Mouse (Mus musculus): ENCODE results near the gene Sult5a1. TPM values are rescaled to one million over a fixed set of nuclear protein-coding genes. Genes with fewer than 3 reads are reported as not detected.

Gene Sult5a1
- polyA plus RNA-seq, 1 experiment from 2014 or later: 4.0 TPM

GRCm38 (mm10) chr8:123138741-123139140, 19.4 kb downstream of the Sult5a1 start:
- DNase-seq (no peak), ATAC-seq (no peak)
- Histone ChIP-seq H3K4me2 (ENCODE audit: low read depth, low read length) (no peak overlapping the region), H3K4me3 (ENCODE audit: low read depth, low read length) (no peak overlapping the region), H3K27ac (ENCODE audit: low read depth) (no peak overlapping the region), H3K9me3 (ENCODE audit: low read length) (no peaks in the 10 kb centered on the region), H3K27me3 (ENCODE audit: insufficient read depth, low read length) (0 out of 2 replicates have a peak, but pooled peaks cover 3% of the 10 kb centered on the region), H3K9ac (replicated peaks) (no peak overlapping the region), H3K4me1 (ENCODE audit: insufficient read depth) (no peaks in the 10 kb centered on the region), H3K36me3 (replicated peaks; ENCODE audit: insufficient read depth, low read length) (no peaks in the 10 kb centered on the region)
- WGBS (ENCODE audit: insufficient replicate concordance): 75% methylated on average over 4 of the region's 4 CpGs
- no peak for TF ChIP-seq EP300 (IDR thresholded peaks at IDR 0.05; ENCODE audit: low read depth)
- no peak for TF ChIP-seq CTCF (IDR thresholded peaks at IDR 0.05; ENCODE audit: low read depth)

- H3K9me3 ChIP-seq (ENCODE audit: low read length): no peaks in the 10 kb centered on the region; the same call in 1 of the 2 replicates
- ATAC-seq (no peak), DNase-seq (no peak)
- WGBS (ENCODE audit: insufficient replicate concordance): 35% methylated on average over 2 of the region's 2 CpGs
- H3K4me1 ChIP-seq (ENCODE audit: insufficient read depth): no peaks in the 10 kb centered on the region
- H3K27ac ChIP-seq (ENCODE audit: low read depth): no peak overlapping the region
- H3K4me3 ChIP-seq (ENCODE audit: low read depth, low read length): no peak overlapping the region
- no peak overlapping the region for H3K9ac ChIP-seq (replicated peaks)
- TF ChIP-seq EP300 (IDR thresholded peaks at IDR 0.05; ENCODE audit: low read depth): no peak
- TF ChIP-seq CTCF (IDR thresholded peaks at IDR 0.05; ENCODE audit: low read depth): no peak
- 0 out of 2 replicates have a peak, but pooled peaks cover 3% of the 10 kb centered on the region for H3K27me3 ChIP-seq (ENCODE audit: insufficient read depth, low read length)
- no peak overlapping the region for H3K4me2 ChIP-seq (ENCODE audit: low read depth, low read length)
- no peaks in the 10 kb centered on the region for H3K36me3 ChIP-seq (replicated peaks; ENCODE audit: insufficient read depth, low read length)
These were observed 20.5 kb downstream of the Sult5a1 start for GRCm38 (mm10) chr8:123137645-123138077.

- TF ChIP-seq EP300 (IDR thresholded peaks at IDR 0.05; ENCODE audit: low read depth) (no peak), CTCF (IDR thresholded peaks at IDR 0.05; ENCODE audit: low read depth) (no peak)
- WGBS (ENCODE audit: insufficient replicate concordance): 80% methylated on average over 9 of the region's 9 CpGs
- Histone ChIP-seq H3K9ac (replicated peaks) (no peak overlapping the region), H3K4me1 (ENCODE audit: insufficient read depth) (no peaks in the 10 kb centered on the region), H3K9me3 (ENCODE audit: low read length) (no peaks in the 10 kb centered on the region; the same call in 1 of the 2 replicates), H3K4me2 (ENCODE audit: low read depth, low read length) (no peak overlapping the region), H3K27me3 (ENCODE audit: insufficient read depth, low read length) (0 out of 2 replicates have a peak, but pooled peaks cover 3% of the 10 kb centered on the region), H3K27ac (ENCODE audit: low read depth) (no peak overlapping the region), H3K36me3 (replicated peaks; ENCODE audit: insufficient read depth, low read length) (no peaks in the 10 kb centered on the region), H3K4me3 (ENCODE audit: low read depth, low read length) (no peak overlapping the region)
- DNase-seq (no peak), ATAC-seq (no peak)
These were observed 21.8 kb downstream of the Sult5a1 start for GRCm38 (mm10) chr8:123136287-123136686.

- Histone ChIP-seq H3K9me3 (ENCODE audit: low read length) (no peaks in the 10 kb centered on the region; the same call in 1 of the 2 replicates), H3K27me3 (ENCODE audit: insufficient read depth, low read length) (0 out of 2 replicates have a peak, but pooled peaks cover 3% of the 10 kb centered on the region), H3K36me3 (replicated peaks; ENCODE audit: insufficient read depth, low read length) (no peaks in the 10 kb centered on the region), H3K4me1 (ENCODE audit: insufficient read depth) (no peaks in the 10 kb centered on the region), H3K27ac (ENCODE audit: low read depth) (no peak overlapping the region), H3K4me2 (ENCODE audit: low read depth, low read length) (no peak overlapping the region), H3K4me3 (ENCODE audit: low read depth, low read length) (no peak overlapping the region), H3K9ac (replicated peaks) (no peak overlapping the region)
- WGBS (ENCODE audit: insufficient replicate concordance): 55% methylated on average over 9 of the region's 9 CpGs
- no peak for ATAC-seq
- no peak for TF ChIP-seq CTCF (IDR thresholded peaks at IDR 0.05; ENCODE audit: low read depth)
- DNase-seq: no peak
These were observed 22.3 kb downstream of the Sult5a1 start for GRCm38 (mm10) chr8:123135806-123136205.

GRCm38 (mm10) chr8:123135406-123135805, 22.7 kb downstream of the Sult5a1 start:
- Histone ChIP-seq H3K4me2 (ENCODE audit: low read depth, low read length) (no peak overlapping the region), H3K27ac (ENCODE audit: low read depth) (no peak overlapping the region), H3K36me3 (replicated peaks; ENCODE audit: insufficient read depth, low read length) (no peaks in the 10 kb centered on the region), H3K27me3 (ENCODE audit: insufficient read depth, low read length) (0 out of 2 replicates have a peak, but pooled peaks cover 3% of the 10 kb centered on the region), H3K9ac (replicated peaks) (no peak overlapping the region), H3K4me1 (ENCODE audit: insufficient read depth) (no peaks in the 10 kb centered on the region), H3K9me3 (ENCODE audit: low read length) (no peaks in the 10 kb centered on the region; the same call in 1 of the 2 replicates), H3K4me3 (ENCODE audit: low read depth, low read length) (no peak overlapping the region)
- DNase-seq: no peak
- TF ChIP-seq CTCF (IDR thresholded peaks at IDR 0.05; ENCODE audit: low read depth): no peak
- no peak for TF ChIP-seq EP300 (IDR thresholded peaks at IDR 0.05; ENCODE audit: low read depth)
- ATAC-seq: no peak
- 38% methylated on average over 7 of the region's 7 CpGs for WGBS (ENCODE audit: insufficient replicate concordance)

- DNase-seq (no peak), ATAC-seq (no peak)
- no peaks in the 10 kb centered on the region for H3K4me1 ChIP-seq (ENCODE audit: insufficient read depth)
- WGBS (ENCODE audit: insufficient replicate concordance): 78% methylated on average over 11 of the region's 11 CpGs
- H3K27ac ChIP-seq (ENCODE audit: low read depth): no peak overlapping the region
- TF ChIP-seq CTCF (IDR thresholded peaks at IDR 0.05; ENCODE audit: low read depth) (no peak), EP300 (IDR thresholded peaks at IDR 0.05; ENCODE audit: low read depth) (no peak)
- H3K4me2 ChIP-seq (ENCODE audit: low read depth, low read length): no peak overlapping the region
- peaks cover 5% of the 10 kb centered on the region; the same call in 1 of the 2 replicates for H3K27me3 ChIP-seq (ENCODE audit: insufficient read depth, low read length)
- H3K9ac ChIP-seq (replicated peaks): no peak overlapping the region
- H3K36me3 ChIP-seq (replicated peaks; ENCODE audit: insufficient read depth, low read length): no peaks in the 10 kb centered on the region
- H3K4me3 ChIP-seq (ENCODE audit: low read depth, low read length): no peak overlapping the region
- no peaks in the 10 kb centered on the region; the same call in 1 of the 2 replicates for H3K9me3 ChIP-seq (ENCODE audit: low read length)
These were observed 23.9 kb downstream of the Sult5a1 start for GRCm38 (mm10) chr8:123134149-123134713.
